Mouse (Mus musculus) liver, embryonic 14.5 days (tissue): Measurements from ENCODE around the gene Col5a2.

Source experiments
- CTCF ChIP-seq: IDR thresholded peaks from 2 replicates; pipeline ENCODE4 v1.5.1; 2016; ENCODE audit warnings: antibody characterized with exemption, low read depth, control low read depth
- EP300 ChIP-seq: IDR thresholded peaks from 2 replicates; pipeline ENCODE4 v1.6.1; 2016; ENCODE audit warnings: antibody characterized with exemption, low read depth

- TF ChIP-seq CTCF: no peak
- TF ChIP-seq EP300: no peak
These were observed 42.3 kb downstream of the Col5a2 start for GRCm38 (mm10) chr1:45460767-45461166.
